Mouse (Mus musculus) ES-CJ7 (cell line): ENCODE measurements around the gene Dlk2.

Source experiments
- DNase-seq: peaks from one replicate; pipeline ENCODE4 v3.0.0; 2011; ENCODE audit warnings: low read depth, low spot score

The Dlk2 gene

GRCm38 (mm10) chr17:46297364-46298219, at the start of gene Dlk2:
Gene Dlk2, plus strand, starts transcription at chr17:46297421.
- DNase-seq = no peak

- peak; percentile 93 for DNase-seq
These were observed 49.6 kb upstream of the Dlk2 start, which contains the start of the genes Polr1c and Yipf3 for GRCm38 (mm10) chr17:46247512-46248188. Gene Polr1c, minus strand, starts transcription at chr17:46248054. Gene Yipf3, plus strand, starts transcription at chr17:46248080.

DNA sequence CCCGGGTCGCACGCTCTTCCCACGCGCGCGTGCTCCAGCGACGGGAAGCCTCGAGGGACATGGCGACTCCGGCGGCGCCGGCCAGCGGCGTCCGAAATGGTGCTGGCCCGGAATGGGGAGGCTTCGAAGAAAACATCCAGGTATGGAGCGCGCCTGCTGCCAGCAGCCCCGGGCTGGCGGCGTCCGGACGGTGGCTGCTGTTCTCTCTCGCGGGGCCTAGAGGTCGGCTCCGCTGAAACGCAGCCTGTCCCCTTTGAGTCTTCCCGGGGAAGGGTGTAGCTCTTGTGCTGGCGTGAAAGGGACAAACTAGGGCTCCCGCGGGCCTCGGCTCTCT, 49.1 kb upstream of the Dlk2 start:
- DNase-seq = no peak

DNA sequence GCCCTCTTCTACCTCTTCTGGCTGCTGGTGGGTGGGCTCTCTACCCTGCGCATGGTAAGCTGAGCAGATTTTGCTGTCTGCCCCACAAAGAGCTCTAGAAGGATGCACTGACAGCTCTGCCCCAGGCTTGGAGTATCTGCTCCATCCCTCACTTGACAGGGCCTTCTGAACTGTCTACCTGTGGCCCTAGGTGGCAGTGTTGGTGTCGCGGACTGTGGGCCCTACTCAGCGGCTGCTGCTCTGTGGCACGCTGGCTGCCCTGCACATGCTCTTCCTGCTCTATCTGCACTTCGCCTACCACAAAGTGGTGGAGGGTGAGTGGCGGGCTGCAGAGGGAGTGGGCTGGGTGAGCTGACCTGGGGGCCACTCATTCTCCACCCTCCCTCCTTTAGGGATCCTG, 46.0 kb upstream of the Dlk2 start:
- DNase-seq = peak; percentile 61

GRCm38 (mm10) chr17:46252571-46253451, 44.4 kb upstream of the Dlk2 start:
- DNase-seq = peak; percentile 65

- DNase-seq = peak; percentile 84
These were observed 43.7 kb upstream of the Dlk2 start, which contains the start of gene Lrrc73 for GRCm38 (mm10) chr17:46253452-46254084. Gene Lrrc73, plus strand, starts transcription at chr17:46253531.

DNA sequence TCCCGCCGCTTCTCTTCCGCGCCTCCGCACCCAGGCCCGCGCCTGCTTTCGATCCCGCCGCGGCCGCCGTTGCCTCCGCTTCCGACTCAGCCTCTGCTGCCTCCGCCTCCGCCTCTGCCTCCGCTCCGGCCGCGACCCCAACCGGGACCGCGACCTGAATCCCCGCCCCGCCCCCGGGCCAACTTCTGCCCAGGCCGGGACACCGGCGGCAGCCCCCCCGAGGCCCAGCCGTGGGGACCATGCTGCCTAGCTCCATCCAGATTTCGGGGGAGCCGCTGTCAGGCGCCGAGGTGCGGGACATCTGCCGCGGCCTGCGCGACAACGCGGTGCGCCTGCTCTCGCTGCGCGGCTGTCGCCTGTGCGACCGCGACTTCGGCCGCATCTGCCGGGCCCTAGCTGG, 43.1 kb upstream of the Dlk2 start:
- DNase-seq = no peak

GRCm38 (mm10) chr17:46255147-46255546, 42.1 kb upstream of the Dlk2 start:
- DNase-seq = no peak

DNA sequence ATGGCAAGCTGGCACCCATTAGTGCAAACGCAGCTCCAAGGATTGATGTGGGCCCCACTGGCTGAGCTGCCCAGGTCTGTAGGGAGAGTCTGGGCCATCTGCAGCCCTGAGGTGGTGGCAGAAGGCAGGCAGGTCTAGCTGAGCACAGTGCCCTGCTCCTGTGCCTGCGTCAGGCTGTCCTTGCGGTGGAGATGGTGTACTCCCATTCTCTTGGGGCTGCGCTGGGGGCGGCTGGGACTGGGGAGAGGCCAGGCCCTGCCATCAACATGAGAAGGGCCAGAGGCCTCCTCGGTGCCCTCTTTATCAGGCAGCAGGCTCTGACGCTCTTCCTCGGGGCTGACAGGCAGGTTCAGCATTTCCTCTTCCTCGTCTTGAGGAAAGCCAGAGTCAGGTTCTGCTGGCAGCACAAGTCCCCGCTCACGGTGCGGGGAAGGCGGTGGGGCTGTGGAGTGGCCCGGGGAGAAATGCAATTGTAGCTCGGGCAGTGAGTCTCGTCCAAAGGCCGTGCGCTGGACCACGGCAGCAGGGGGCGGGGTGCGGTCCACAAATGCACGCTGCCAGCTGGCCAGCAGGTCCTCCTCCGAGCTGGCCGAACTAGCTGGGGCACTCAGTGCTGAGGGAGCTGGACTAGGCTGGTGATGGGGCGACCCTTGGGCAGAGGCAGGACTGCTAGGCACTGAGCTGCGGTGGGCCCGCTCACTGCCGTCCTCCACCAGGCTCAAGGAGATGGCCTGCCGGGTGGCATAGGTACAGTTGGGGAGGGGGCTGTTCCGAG, 38.8 kb upstream of the Dlk2 start:
- no peak for DNase-seq

- no peak for DNase-seq
These were observed 37.5 kb upstream of the Dlk2 start for GRCm38 (mm10) chr17:46259675-46260074.

DNA sequence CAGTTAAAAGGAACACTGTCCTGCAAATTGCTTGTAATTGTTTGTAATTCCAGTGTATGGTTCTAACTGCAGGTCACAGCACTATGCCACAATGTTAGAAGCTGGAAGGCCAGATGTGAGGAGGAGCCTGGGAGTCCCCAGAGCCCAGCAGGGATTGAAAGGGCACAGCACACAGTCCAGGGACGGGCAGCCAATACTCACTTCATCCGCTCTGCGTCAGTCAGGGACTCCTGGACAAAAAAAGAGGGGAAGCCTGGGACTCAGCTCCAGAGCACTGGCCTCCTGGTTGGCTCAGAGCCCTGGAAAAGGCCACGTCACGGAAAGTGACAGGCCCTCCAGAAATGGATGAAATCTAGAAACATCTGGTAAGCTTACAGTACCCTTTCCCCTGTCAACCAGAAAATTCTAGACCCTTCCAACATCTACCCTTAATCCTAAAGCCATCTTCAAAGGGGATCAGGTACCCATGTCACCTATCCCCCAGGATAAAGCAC, 35.0 kb upstream of the Dlk2 start:
- DNase-seq = no peak

DNA sequence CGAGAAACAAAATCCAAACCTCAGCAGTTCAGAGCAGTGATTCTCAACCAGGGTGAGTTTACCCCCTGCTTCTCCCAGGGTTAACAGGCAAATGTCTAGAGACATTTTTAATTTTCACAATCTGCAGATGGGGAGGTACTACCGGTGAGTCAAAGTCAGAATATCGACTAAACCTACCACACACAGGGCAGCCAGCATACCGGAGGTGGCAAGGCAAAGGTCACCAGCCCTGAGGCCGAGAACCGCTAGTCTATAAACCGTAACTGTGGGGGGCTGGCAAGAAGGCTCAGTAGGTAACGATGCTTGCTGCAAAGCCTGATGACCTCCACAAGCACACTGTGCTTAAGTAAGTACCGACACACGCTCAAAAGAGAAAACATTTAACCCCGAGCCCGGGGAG, 31.7 kb upstream of the Dlk2 start:
- no peak for DNase-seq

- peak; percentile 71 for DNase-seq
These were observed 31.2 kb upstream of the Dlk2 start for GRCm38 (mm10) chr17:46265918-46266618.

GRCm38 (mm10) chr17:46266986-46267385, 30.2 kb upstream of the Dlk2 start:
- no peak for DNase-seq

DNA sequence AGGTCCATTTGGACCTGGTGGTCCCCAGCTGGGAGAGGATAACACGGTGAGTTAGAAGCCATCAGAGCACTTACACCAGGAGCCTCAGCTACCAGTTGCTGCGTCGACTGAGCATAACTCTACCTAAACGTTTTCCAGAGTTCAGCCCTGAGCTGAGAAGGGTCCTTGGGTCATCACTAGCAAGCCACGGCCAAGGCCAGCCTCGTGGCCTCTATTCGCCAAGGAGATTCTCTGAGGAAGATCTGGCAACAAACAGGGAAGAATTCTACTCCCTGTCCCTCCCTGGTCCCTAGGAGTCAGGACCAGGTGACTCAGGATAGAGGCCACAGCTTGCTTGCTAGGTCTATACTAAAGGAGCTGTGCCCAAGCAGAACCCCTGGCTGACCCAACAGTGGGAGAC, 29.7 kb upstream of the Dlk2 start:
- DNase-seq = no peak

- DNase-seq = no peak
These were observed 29.0 kb upstream of the Dlk2 start for GRCm38 (mm10) chr17:46268026-46268720.

DNA sequence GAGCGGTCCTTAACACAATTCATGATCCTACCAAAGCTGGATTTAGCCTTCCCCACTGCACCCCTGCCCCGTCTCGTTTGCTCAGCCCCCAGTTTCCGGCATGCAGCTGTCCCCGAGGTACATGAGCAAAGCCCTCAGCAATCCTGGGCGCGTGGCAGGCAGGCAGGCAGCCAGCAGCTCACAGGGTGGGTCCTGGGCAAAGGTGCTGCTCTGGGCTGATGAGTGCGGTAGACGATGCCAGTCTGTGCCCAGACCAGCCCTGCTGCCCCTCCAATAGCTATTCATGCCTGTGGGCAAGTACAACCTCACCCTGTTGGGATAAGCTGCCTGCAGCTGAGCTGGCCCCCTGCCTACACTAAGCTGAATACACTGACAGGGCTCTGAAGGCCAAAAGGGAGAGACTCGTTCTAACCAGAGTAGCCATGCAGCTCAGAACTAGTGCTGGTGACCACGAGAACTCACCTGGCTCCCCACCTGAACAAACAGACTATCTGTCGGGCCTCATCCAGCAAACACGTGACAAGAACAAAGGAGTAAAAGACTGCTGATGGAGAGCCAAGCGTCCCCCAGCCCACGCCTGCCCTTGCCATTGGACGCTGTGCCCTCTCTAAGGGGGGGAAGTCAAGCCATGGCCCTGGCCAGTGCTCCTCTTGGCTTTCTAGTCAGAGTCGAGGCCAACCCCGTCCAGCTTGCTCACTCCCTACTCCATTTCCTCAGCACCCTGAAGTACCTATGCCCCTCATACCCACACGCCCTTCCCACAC, 27.3 kb upstream of the Dlk2 start:
- no peak for DNase-seq

- DNase-seq = no peak
These were observed 25.2 kb upstream of the Dlk2 start for GRCm38 (mm10) chr17:46272058-46272457.

- DNase-seq = no peak
These were observed 24.5 kb upstream of the Dlk2 start for GRCm38 (mm10) chr17:46272675-46273074.
